Mouse (Mus musculus): ENCODE measurements around the gene Vldlr.

Gene Vldlr

GRCm38 (mm10) chr19:27216318-27216717 is at the start of gene Vldlr:
TSS of gene Vldlr (plus strand) at chr19:27216484.
- DNase-seq = no peak

- DNase-seq = no peak
Observed at GRCm38 (mm10) chr19:27167601-27168319, 48.5 kb upstream of the Vldlr start.

- no peak for DNase-seq
Observed at GRCm38 (mm10) chr19:27173836-27174235, 42.4 kb upstream of the Vldlr start.

GRCm38 (mm10) chr19:27175617-27176016 is 40.7 kb upstream of the Vldlr start:
- no peak for DNase-seq

- no peak for DNase-seq
Observed at GRCm38 (mm10) chr19:27176558-27176957, 39.7 kb upstream of the Vldlr start.

GRCm38 (mm10) chr19:27178195-27178807 is 38.0 kb upstream of the Vldlr start:
- no peak for DNase-seq

- DNase-seq = no peak
Observed at GRCm38 (mm10) chr19:27180351-27181122, 35.7 kb upstream of the Vldlr start.

GRCm38 (mm10) chr19:27183511-27183910 is 32.8 kb upstream of the Vldlr start:
- no peak for DNase-seq

GRCm38 (mm10) chr19:27203711-27204238 is 12.5 kb upstream of the Vldlr start:
- no peak for DNase-seq

- DNase-seq = no peak
Observed at GRCm38 (mm10) chr19:27210991-27211390, 5.3 kb upstream of the Vldlr start.

- DNase-seq = no peak
Observed at GRCm38 (mm10) chr19:27215596-27215995, 688 bp upstream of the Vldlr start.

- DNase-seq = no peak
Observed at GRCm38 (mm10) chr19:27216767-27217403, 601 bp downstream of the Vldlr start.

GRCm38 (mm10) chr19:27217404-27217940 is 1.2 kb downstream of the Vldlr start:
- DNase-seq = no peak

- no peak for DNase-seq
Observed at GRCm38 (mm10) chr19:27217941-27218411, 1.7 kb downstream of the Vldlr start.

- no peak for DNase-seq
Observed at GRCm38 (mm10) chr19:27218561-27219262, 2.4 kb downstream of the Vldlr start.

- no peak for DNase-seq
Observed at GRCm38 (mm10) chr19:27219586-27219985, 3.3 kb downstream of the Vldlr start.

- DNase-seq = no peak
Observed at GRCm38 (mm10) chr19:27223046-27223445, 6.8 kb downstream of the Vldlr start.

GRCm38 (mm10) chr19:27224356-27224755 is 8.1 kb downstream of the Vldlr start:
- DNase-seq = no peak

GRCm38 (mm10) chr19:27226626-27227025 is 10.3 kb downstream of the Vldlr start:
- no peak for DNase-seq

- no peak for DNase-seq
Observed at GRCm38 (mm10) chr19:27227131-27227530, 10.8 kb downstream of the Vldlr start.

GRCm38 (mm10) chr19:27228254-27228653 is 12.0 kb downstream of the Vldlr start:
- no peak for DNase-seq

- no peak for DNase-seq
Observed at GRCm38 (mm10) chr19:27233386-27233785, 17.1 kb downstream of the Vldlr start.

All from spleen, adult 18-20 months (tissue).